Mouse (Mus musculus) hindbrain, embryonic 16.5 days (tissue): ENCODE results near the gene Btg2. TPM values are rescaled to one million over a fixed set of nuclear protein-coding genes. Genes with fewer than 3 reads are reported as not detected.

Source experiments
- ATAC-seq: fragments of 200-750 bp; cut with Nextera tagmentation; 2 replicates; pipeline ENCODE4 v1.8.0; 2017; ENCODE audit warnings: moderate TSS enrichment, moderate library complexity
- H3K27ac ChIP-seq: fragments of 300-500 bp; sonication (generic); 2 replicates; pipeline ENCODE4 v1.5.1; 2014; ENCODE audit warnings: low read depth, mild to moderate bottlenecking, control low read depth, low read length, moderate library complexity
- H3K27me3 ChIP-seq: fragments of 300-500 bp; sonication (generic); replicated peaks from 2 replicates; pipeline ENCODE4 v1.6.1; 2014; ENCODE audit warnings: low read length; ENCODE audit not compliant: control insufficient read depth, insufficient read depth
- H3K36me3 ChIP-seq: fragments of 300-500 bp; sonication (generic); 2 replicates; pipeline ENCODE4 v1.6.1; 2014; ENCODE audit warnings: mild to moderate bottlenecking, low read length, moderate library complexity, mixed read lengths; ENCODE audit not compliant: control insufficient read depth, insufficient read depth
- H3K4me1 ChIP-seq: fragments of 300-500 bp; sonication (generic); 2 replicates; pipeline ENCODE4 v1.6.1; 2014; ENCODE audit warnings: low read depth, low read length; ENCODE audit not compliant: control insufficient read depth, insufficient read depth
- H3K4me2 ChIP-seq: fragments of 300-500 bp; sonication (generic); 2 replicates; pipeline ENCODE4 v1.6.1; 2014; ENCODE audit warnings: mild to moderate bottlenecking, low read length, control low read depth, moderate library complexity
- H3K4me3 ChIP-seq: fragments of 300-500 bp; sonication (generic); 2 replicates; pipeline ENCODE4 v1.5.1; 2014; ENCODE audit warnings: mild to moderate bottlenecking, low read length, control low read depth, moderate library complexity
- H3K9ac ChIP-seq: fragments of 300-500 bp; sonication (generic); 2 replicates; pipeline ENCODE4 v1.6.1; 2014; ENCODE audit warnings: low read depth, mild to moderate bottlenecking, control low read depth, low read length, moderate library complexity
- H3K9me3 ChIP-seq: fragments of 300-500 bp; sonication (generic); 2 replicates; pipeline ENCODE4 v1.6.1; 2014; ENCODE audit warnings: mild to moderate bottlenecking, low read length, moderate library complexity; ENCODE audit not compliant: control insufficient read depth
- WGBS: fragments of 180-500 bp; shearing (Covaris S2); extraction: QIAGEN DNeasy Blood & Tissue Kit; methylation state at CpG from one replicate; pipeline ENCODE4 v1.1.7; 2014; 5-methylcytosine and 5-hydroxymethylcytosine counted together
- polyA plus RNA-seq: library from polyadenylated mRNA; unstranded; fragments of >200 nt; fragmentation: Nextera tagmentation; extraction: Ambion mirVana; gene quantifications from 2 replicates; pipeline ENCODE4 v1.2.1, GENCODE M21; 2015

Btg2 gene
- polyA plus RNA-seq, 1 experiment from 2014 or later = 28.0 TPM

- WGBS = 92% methylated on average over 5 of the region's 5 CpGs
- Histone ChIP-seq H3K36me3 (no peaks in the 10 kb centered on the region), H3K4me1 (no peaks in the 10 kb centered on the region), H3K9ac (no peak overlapping the region), H3K27ac (no peak overlapping the region), H3K4me3 (no peak overlapping the region), H3K27me3 (no peaks in the 10 kb centered on the region), H3K9me3 (no peaks in the 10 kb centered on the region), H3K4me2 (no peak overlapping the region)
- no peak for ATAC-seq
Measured at GRCm38 (mm10) chr1:134110449-134110848, 31.5 kb upstream of the Btg2 start.

GRCm38 (mm10) chr1:134110015-134110414 is 31.1 kb upstream of the Btg2 start:
- 92% methylated on average over 3 of the region's 3 CpGs for WGBS
- H3K9ac ChIP-seq = no peak overlapping the region
- H3K36me3 ChIP-seq = no peaks in the 10 kb centered on the region
- H3K27me3 ChIP-seq = no peaks in the 10 kb centered on the region
- H3K4me2 ChIP-seq = no peak overlapping the region
- ATAC-seq = no peak
- no peaks in the 10 kb centered on the region for H3K4me1 ChIP-seq
- no peaks in the 10 kb centered on the region for H3K9me3 ChIP-seq
- H3K27ac ChIP-seq = no peak overlapping the region
- no peak overlapping the region for H3K4me3 ChIP-seq

GRCm38 (mm10) chr1:134107777-134108176 is 28.9 kb upstream of the Btg2 start:
- H3K4me1 ChIP-seq = no peaks in the 10 kb centered on the region
- H3K27ac ChIP-seq = no peak overlapping the region
- 85% methylated on average over 7 of the region's 7 CpGs for WGBS
- H3K4me2 ChIP-seq = no peak overlapping the region
- H3K9me3 ChIP-seq = no peaks in the 10 kb centered on the region
- no peaks in the 10 kb centered on the region for H3K27me3 ChIP-seq
- ATAC-seq = no peak
- no peaks in the 10 kb centered on the region for H3K36me3 ChIP-seq
- H3K4me3 ChIP-seq = no peak overlapping the region
- no peak overlapping the region for H3K9ac ChIP-seq

- Histone ChIP-seq H3K4me3 (no peak overlapping the region), H3K9me3 (no peaks in the 10 kb centered on the region), H3K36me3 (no peaks in the 10 kb centered on the region), H3K4me2 (no peak overlapping the region), H3K27ac (no peak overlapping the region), H3K27me3 (no peaks in the 10 kb centered on the region), H3K9ac (no peak overlapping the region), H3K4me1 (no peaks in the 10 kb centered on the region)
- no peak for ATAC-seq
- WGBS = 2% methylated on average over 5 of the region's 5 CpGs
Measured at GRCm38 (mm10) chr1:134106719-134107118, 27.8 kb upstream of the Btg2 start.

GRCm38 (mm10) chr1:134105764-134106430 is 27.0 kb upstream of the Btg2 start:
- no peaks in the 10 kb centered on the region for H3K36me3 ChIP-seq
- no peak overlapping the region for H3K4me2 ChIP-seq
- no peaks in the 10 kb centered on the region for H3K27me3 ChIP-seq
- WGBS = 55% methylated on average over 3 of the region's 3 CpGs
- H3K4me1 ChIP-seq = no peaks in the 10 kb centered on the region
- ATAC-seq = no peak
- H3K4me3 ChIP-seq = no peak overlapping the region
- no peak overlapping the region for H3K27ac ChIP-seq
- no peaks in the 10 kb centered on the region for H3K9me3 ChIP-seq
- H3K9ac ChIP-seq = no peak overlapping the region

- no peak overlapping the region for H3K4me3 ChIP-seq
- ATAC-seq = no peak
Measured at GRCm38 (mm10) chr1:134105043-134105763, 26.3 kb upstream of the Btg2 start.

GRCm38 (mm10) chr1:134103861-134104260 is 24.9 kb upstream of the Btg2 start:
- Histone ChIP-seq H3K4me1 (peaks cover 5% of the 10 kb centered on the region), H3K27ac (no peak overlapping the region), H3K36me3 (no peaks in the 10 kb centered on the region), H3K9ac (no peak overlapping the region), H3K9me3 (no peaks in the 10 kb centered on the region), H3K4me3 (no peak overlapping the region), H3K27me3 (no peaks in the 10 kb centered on the region), H3K4me2 (no peak overlapping the region)
- ATAC-seq = no peak
- 52% methylated on average over 5 of the region's 5 CpGs for WGBS

More at GRCm38 (mm10) chr1:134105043-134105763, 26.3 kb upstream of the Btg2 start:
- Histone ChIP-seq H3K4me1 (no peaks in the 10 kb centered on the region), H3K27ac (no peak overlapping the region), H3K9ac (no peak overlapping the region), H3K27me3 (no peaks in the 10 kb centered on the region), H3K4me2 (no peak overlapping the region), H3K36me3 (no peaks in the 10 kb centered on the region), H3K9me3 (no peaks in the 10 kb centered on the region)
- WGBS = 72% methylated on average over 11 of the region's 11 CpGs

- no peak overlapping the region for H3K9ac ChIP-seq
- H3K4me2 ChIP-seq = no peak overlapping the region
- H3K27me3 ChIP-seq = no peaks in the 10 kb centered on the region
- no peak for ATAC-seq
- no peak overlapping the region for H3K4me3 ChIP-seq
- WGBS = 80% methylated on average over 3 of the region's 3 CpGs
- H3K36me3 ChIP-seq = no peaks in the 10 kb centered on the region
- H3K4me1 ChIP-seq = peaks cover 18% of the 10 kb centered on the region
- no peaks in the 10 kb centered on the region for H3K9me3 ChIP-seq
- no peak overlapping the region for H3K27ac ChIP-seq
Measured at GRCm38 (mm10) chr1:134101593-134101992, 22.7 kb upstream of the Btg2 start.

GRCm38 (mm10) chr1:134100928-134101327 is 22.0 kb upstream of the Btg2 start:
- no peaks in the 10 kb centered on the region for H3K36me3 ChIP-seq
- 81% methylated on average over 4 of the region's 4 CpGs for WGBS
- no peaks in the 10 kb centered on the region for H3K27me3 ChIP-seq
- no peak for ATAC-seq
- no peak overlapping the region for H3K9ac ChIP-seq
- H3K27ac ChIP-seq = no peak overlapping the region
- H3K4me3 ChIP-seq = no peak overlapping the region
- H3K9me3 ChIP-seq = no peaks in the 10 kb centered on the region
- no peak overlapping the region for H3K4me2 ChIP-seq
- H3K4me1 ChIP-seq = peaks cover 24% of the 10 kb centered on the region
